Mouse (Mus musculus) limb, embryonic 13.5 days (tissue): Measurements from ENCODE around the gene Neb. TPM values are rescaled to one million over a fixed set of nuclear protein-coding genes. Genes with fewer than 3 reads are reported as not detected.
A peak's percentile ranks its signal among the peaks of the same experiment; 100 is the strongest.

ENCODE experiments used
- ATAC-seq: fragments of 200-750 bp; cut with Nextera tagmentation; 2 replicates; pipeline ENCODE4 v1.8.0; 2017; ENCODE audit warnings: low read depth, moderate number of reproducible peaks, moderate TSS enrichment; ENCODE audit not compliant: low FRiP score
- H3K27ac ChIP-seq: fragments of 300-500 bp; sonication (generic); 2 replicates; pipeline ENCODE4 v1.5.1; 2015; ENCODE audit warnings: inconsistent platforms, mild to moderate bottlenecking, moderate library complexity
- H3K27me3 ChIP-seq: fragments of 300-500 bp; sonication (generic); 2 replicates; pipeline ENCODE4 v1.6.1; 2015; ENCODE audit warnings: mild to moderate bottlenecking, inconsistent platforms
- H3K36me3 ChIP-seq: fragments of 300-500 bp; sonication (generic); 2 replicates; pipeline ENCODE4 v1.6.1; 2015; ENCODE audit warnings: inconsistent platforms, mild to moderate bottlenecking, moderate library complexity
- H3K4me1 ChIP-seq: fragments of 300-500 bp; sonication (generic); 2 replicates; pipeline ENCODE4 v1.6.1; 2015; ENCODE audit warnings: inconsistent platforms
- H3K4me2 ChIP-seq: fragments of 300-500 bp; sonication (generic); replicated peaks from 2 replicates; pipeline ENCODE4 v1.6.1; 2015; ENCODE audit warnings: inconsistent platforms, mild to moderate bottlenecking, moderate library complexity
- H3K4me3 ChIP-seq: fragments of 300-500 bp; sonication (generic); 2 replicates; pipeline ENCODE4 v1.5.1; 2015; ENCODE audit warnings: moderate library complexity, mild to moderate bottlenecking, inconsistent platforms
- H3K9ac ChIP-seq: fragments of 300-500 bp; sonication (generic); 2 replicates; pipeline ENCODE4 v1.6.1; 2015; ENCODE audit warnings: mild to moderate bottlenecking, inconsistent platforms
- H3K9me3 ChIP-seq: fragments of 300-500 bp; sonication (generic); 2 replicates; pipeline ENCODE4 v1.6.1; 2016; ENCODE audit warnings: inconsistent platforms
- WGBS: fragments of 180-500 bp; shearing (Covaris S2); methylation state at CpG from one replicate; pipeline ENCODE4 v1.1.7; 2015; 5-methylcytosine and 5-hydroxymethylcytosine counted together
- polyA plus RNA-seq: library from polyadenylated mRNA; unstranded; fragments of >200 nt; fragmentation: Nextera tagmentation; extraction: Ambion mirVana; gene quantifications from 2 replicates; pipeline ENCODE4 v1.2.1, GENCODE M21; 2015

Neb gene
- polyA plus RNA-seq, 1 experiment from 2014 or later, result 101 TPM

- no peaks in the 10 kb centered on the region for H3K27me3 ChIP-seq
- no peak for ATAC-seq
- H3K9me3 ChIP-seq, result no peaks in the 10 kb centered on the region
- 37% methylated on average over 2 of the region's 2 CpGs for WGBS
- no peak overlapping the region for H3K27ac ChIP-seq
- H3K9ac ChIP-seq, result no peak overlapping the region
- H3K36me3 ChIP-seq, result no peaks in the 10 kb centered on the region
- no peak overlapping the region for H3K4me2 ChIP-seq
- peaks cover 3% of the 10 kb centered on the region; the same call in 1 of the 2 replicates for H3K4me1 ChIP-seq
- H3K4me3 ChIP-seq, result no peak overlapping the region
Measured at GRCm38 (mm10) chr2:52371066-52371465, 7.2 kb downstream of the Neb start.

DNA sequence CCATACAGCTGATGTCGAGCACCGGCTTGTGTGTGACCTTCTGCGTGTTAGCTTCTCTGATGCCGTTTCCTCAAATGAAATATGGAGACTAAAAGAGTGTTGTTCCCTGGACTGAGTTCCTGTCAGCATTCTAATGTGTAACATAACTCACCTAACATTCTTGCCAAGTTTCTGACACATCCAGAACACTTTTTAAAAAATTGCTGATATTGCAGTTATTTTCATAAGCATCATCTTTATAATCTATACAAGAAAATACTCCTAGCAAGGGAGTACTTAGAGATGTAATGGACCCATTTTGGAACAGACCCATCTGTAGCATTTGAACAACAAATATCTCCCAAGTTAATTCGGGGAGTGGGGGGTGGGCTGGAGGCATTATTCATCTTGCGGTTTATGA, 8.7 kb downstream of the Neb start:
- Histone ChIP-seq H3K4me1 (peaks cover 3% of the 10 kb centered on the region; the same call in 1 of the 2 replicates), H3K4me2 (no peak overlapping the region), H3K36me3 (no peaks in the 10 kb centered on the region), H3K9ac (no peak overlapping the region), H3K4me3 (no peak overlapping the region), H3K27ac (no peak overlapping the region), H3K27me3 (no peaks in the 10 kb centered on the region), H3K9me3 (no peaks in the 10 kb centered on the region)
- ATAC-seq, result no peak
- 80% methylated on average over 6 of the region's 6 CpGs for WGBS

DNA sequence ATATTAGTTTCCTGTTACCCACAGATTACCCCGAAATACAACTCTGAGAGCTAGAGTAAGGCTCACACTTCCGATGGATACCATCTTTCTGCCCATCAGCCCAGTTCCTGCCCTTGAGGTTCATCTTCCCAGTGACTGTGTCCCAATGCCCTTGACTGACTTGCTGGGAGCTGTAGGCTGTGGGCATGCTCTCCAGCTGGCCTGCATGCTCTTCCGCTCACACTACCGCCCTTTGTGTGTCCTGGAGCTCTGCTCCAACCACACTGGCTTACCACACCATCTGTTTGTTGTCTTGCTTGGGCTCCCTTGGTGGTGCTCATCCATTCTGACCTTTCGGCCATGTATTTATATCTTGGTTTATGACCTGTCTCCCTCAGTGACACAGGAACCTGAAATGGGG, 10.6 kb downstream of the Neb start:
- H3K36me3 ChIP-seq, result no peaks in the 10 kb centered on the region
- no peak overlapping the region for H3K4me3 ChIP-seq
- H3K4me2 ChIP-seq, result no peak overlapping the region
- no peaks in the 10 kb centered on the region for H3K27me3 ChIP-seq
- no peak overlapping the region for H3K27ac ChIP-seq
- WGBS, result 83% methylated on average over 5 of the region's 5 CpGs
- H3K4me1 ChIP-seq, result peaks cover 3% of the 10 kb centered on the region; the same call in 1 of the 2 replicates
- ATAC-seq, result no peak
- no peak overlapping the region for H3K9ac ChIP-seq
- H3K9me3 ChIP-seq, result no peaks in the 10 kb centered on the region

GRCm38 (mm10) chr2:52367248-52367647, 11.0 kb downstream of the Neb start:
- Histone ChIP-seq H3K4me3 (no peak overlapping the region), H3K27ac (no peak overlapping the region), H3K36me3 (no peaks in the 10 kb centered on the region), H3K9ac (no peak overlapping the region), H3K27me3 (no peaks in the 10 kb centered on the region), H3K9me3 (no peaks in the 10 kb centered on the region), H3K4me2 (0 out of 2 replicates have a peak overlapping the region, but pooled peaks have one; percentile 0), H3K4me1 (peaks cover 3% of the 10 kb centered on the region; the same call in 1 of the 2 replicates)
- ATAC-seq, result no peak
- WGBS, result 64% methylated on average over 13 of the region's 13 CpGs

- 90% methylated on average over 9 of the region's 9 CpGs for WGBS
- H3K9ac ChIP-seq, result no peak overlapping the region
Measured at GRCm38 (mm10) chr2:52361086-52361485, 17.2 kb downstream of the Neb start.

GRCm38 (mm10) chr2:52359722-52360121, 18.6 kb downstream of the Neb start:
- no peaks in the 10 kb centered on the region for H3K27me3 ChIP-seq
- no peaks in the 10 kb centered on the region for H3K36me3 ChIP-seq
- no peaks in the 10 kb centered on the region for H3K4me1 ChIP-seq
- no peak overlapping the region for H3K4me2 ChIP-seq
- no peak for ATAC-seq
- H3K27ac ChIP-seq, result no peak overlapping the region
- no peak overlapping the region for H3K4me3 ChIP-seq
- H3K9ac ChIP-seq, result no peak overlapping the region
- 82% methylated on average over 1 of the region's 1 CpGs for WGBS
- H3K9me3 ChIP-seq, result no peaks in the 10 kb centered on the region

More at GRCm38 (mm10) chr2:52361086-52361485, 17.2 kb downstream of the Neb start:
- no peaks in the 10 kb centered on the region for H3K4me1 ChIP-seq
- H3K4me2 ChIP-seq, result no peak overlapping the region
- H3K9me3 ChIP-seq, result no peaks in the 10 kb centered on the region
- no peak for ATAC-seq
- no peaks in the 10 kb centered on the region for H3K27me3 ChIP-seq
- H3K27ac ChIP-seq, result no peak overlapping the region
- no peaks in the 10 kb centered on the region for H3K36me3 ChIP-seq
- no peak overlapping the region for H3K4me3 ChIP-seq

- Histone ChIP-seq H3K4me1 (no peaks in the 10 kb centered on the region), H3K9me3 (no peaks in the 10 kb centered on the region), H3K27me3 (no peaks in the 10 kb centered on the region), H3K4me3 (no peak overlapping the region), H3K4me2 (no peak overlapping the region), H3K27ac (no peak overlapping the region), H3K36me3 (no peaks in the 10 kb centered on the region), H3K9ac (no peak overlapping the region)
- WGBS, result 70% methylated on average over 5 of the region's 5 CpGs
- ATAC-seq, result no peak
Measured at GRCm38 (mm10) chr2:52358156-52358555, 20.1 kb downstream of the Neb start.

- H3K27me3 ChIP-seq, result no peaks in the 10 kb centered on the region
- no peaks in the 10 kb centered on the region for H3K4me1 ChIP-seq
- H3K27ac ChIP-seq, result no peak overlapping the region
- H3K4me2 ChIP-seq, result no peak overlapping the region
- ATAC-seq, result no peak
- 97% methylated on average over 1 of the region's 1 CpGs for WGBS
- no peaks in the 10 kb centered on the region for H3K36me3 ChIP-seq
- no peak overlapping the region for H3K9ac ChIP-seq
- H3K4me3 ChIP-seq, result no peak overlapping the region
- 0 out of 2 replicates have a peak, but pooled peaks cover 6% of the 10 kb centered on the region for H3K9me3 ChIP-seq
Measured at GRCm38 (mm10) chr2:52351029-52351428, 27.2 kb downstream of the Neb start.

GRCm38 (mm10) chr2:52340990-52341389, 37.3 kb downstream of the Neb start:
- Histone ChIP-seq H3K9me3 (no peaks in the 10 kb centered on the region), H3K27ac (no peak overlapping the region), H3K4me3 (no peak overlapping the region), H3K27me3 (no peaks in the 10 kb centered on the region), H3K4me1 (no peaks in the 10 kb centered on the region), H3K4me2 (no peak overlapping the region), H3K9ac (no peak overlapping the region), H3K36me3 (no peaks in the 10 kb centered on the region)
- ATAC-seq, result no peak
- WGBS, result 76% methylated on average over 7 of the region's 7 CpGs

DNA sequence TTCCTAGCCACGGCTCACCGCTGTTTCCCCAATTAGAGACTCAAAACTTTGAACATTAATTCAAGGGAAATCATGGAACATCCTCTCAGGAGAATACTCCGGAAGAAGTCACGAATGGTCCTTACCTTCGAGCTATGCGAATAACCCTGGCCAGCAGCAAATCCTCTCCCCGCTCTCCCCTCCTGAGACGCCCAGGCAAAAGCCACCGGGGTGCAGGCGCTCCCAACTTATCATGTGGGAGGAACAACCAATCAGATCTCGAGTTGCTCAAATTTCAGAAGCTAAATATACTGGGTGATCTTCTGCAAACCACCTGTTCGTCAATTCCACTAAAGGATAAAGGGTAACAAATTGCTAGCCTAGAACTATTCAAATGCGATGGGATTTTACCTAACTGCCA, 42.7 kb downstream of the Neb start:
- Histone ChIP-seq H3K27me3 (no peaks in the 10 kb centered on the region), H3K9me3 (no peaks in the 10 kb centered on the region), H3K36me3 (no peaks in the 10 kb centered on the region), H3K4me2 (no peak overlapping the region), H3K4me3 (no peak overlapping the region), H3K4me1 (no peaks in the 10 kb centered on the region), H3K9ac (no peak overlapping the region), H3K27ac (no peak overlapping the region)
- WGBS, result 80% methylated on average over 13 of the region's 13 CpGs
- peak; percentile 64; the same call in 1 of the 2 replicates for ATAC-seq

DNA sequence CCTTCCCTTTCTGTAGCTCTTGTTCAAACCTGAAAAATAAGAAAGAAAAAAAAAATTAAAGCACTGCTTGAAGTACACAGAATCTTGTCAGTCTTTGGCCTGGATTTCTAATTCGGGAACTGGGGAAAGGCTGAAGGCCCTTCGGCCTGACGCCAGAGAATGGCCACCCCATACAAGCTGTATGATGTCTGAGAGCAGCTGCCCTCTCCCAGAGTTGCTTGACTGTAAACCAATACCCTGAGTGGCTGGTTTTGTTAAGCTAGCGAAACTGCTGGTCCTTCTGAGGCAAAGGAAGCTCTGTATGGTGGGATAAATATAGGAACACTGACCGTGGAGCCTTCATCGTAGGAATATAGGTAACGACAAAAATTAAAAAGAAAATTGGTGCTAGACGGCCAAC, 43.2 kb downstream of the Neb start:
- 84% methylated on average over 8 of the region's 8 CpGs for WGBS
- Histone ChIP-seq H3K9me3 (no peaks in the 10 kb centered on the region), H3K4me2 (no peak overlapping the region), H3K27me3 (no peaks in the 10 kb centered on the region), H3K27ac (no peak overlapping the region), H3K4me1 (no peaks in the 10 kb centered on the region), H3K9ac (no peak overlapping the region), H3K4me3 (no peak overlapping the region), H3K36me3 (no peaks in the 10 kb centered on the region)
- ATAC-seq, result no peak

DNA sequence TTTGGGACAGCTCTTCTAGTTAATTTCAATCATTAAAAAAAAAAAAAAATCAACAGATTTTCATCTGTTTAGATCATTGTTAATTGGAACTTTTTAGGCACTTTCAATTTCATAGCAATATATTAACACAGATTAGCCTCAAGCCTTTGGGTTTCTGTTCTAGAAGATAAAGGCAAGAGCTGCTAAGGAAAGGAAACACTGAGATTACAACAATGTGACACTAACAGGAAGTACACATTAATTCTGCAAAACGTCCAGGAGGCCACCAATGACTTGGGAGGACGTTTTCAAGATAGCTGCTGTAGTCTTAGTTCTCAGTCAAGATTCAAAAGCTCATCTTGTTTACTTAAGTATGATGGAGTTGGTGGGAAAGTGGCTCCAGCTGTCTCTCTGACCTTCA, 44.7 kb downstream of the Neb start:
- no peak overlapping the region for H3K4me2 ChIP-seq
- H3K27ac ChIP-seq, result no peak overlapping the region
- H3K9me3 ChIP-seq, result no peaks in the 10 kb centered on the region
- no peak for ATAC-seq
- 37% methylated on average over 2 of the region's 2 CpGs for WGBS
- H3K9ac ChIP-seq, result no peak overlapping the region
- H3K36me3 ChIP-seq, result no peaks in the 10 kb centered on the region
- no peaks in the 10 kb centered on the region for H3K27me3 ChIP-seq
- no peak overlapping the region for H3K4me3 ChIP-seq
- no peaks in the 10 kb centered on the region for H3K4me1 ChIP-seq

- no peaks in the 10 kb centered on the region for H3K27me3 ChIP-seq
- no peaks in the 10 kb centered on the region for H3K4me1 ChIP-seq
- no peak for ATAC-seq
- no peak overlapping the region for H3K4me3 ChIP-seq
- WGBS, result 89% methylated on average over 3 of the region's 3 CpGs
- H3K27ac ChIP-seq, result no peak overlapping the region
- H3K9me3 ChIP-seq, result no peaks in the 10 kb centered on the region
- no peak overlapping the region for H3K9ac ChIP-seq
- H3K4me2 ChIP-seq, result no peak overlapping the region
- H3K36me3 ChIP-seq, result no peaks in the 10 kb centered on the region
Measured at GRCm38 (mm10) chr2:52331761-52332160, 46.5 kb downstream of the Neb start.
